Mouse (Mus musculus): ENCODE measurements around the gene Bhmt2. TPM values are rescaled to one million over a fixed set of nuclear protein-coding genes. Genes with fewer than 3 reads are reported as not detected.

The Bhmt2 gene
- polyA plus RNA-seq, 1 experiment from 2014 or later = not detected

DNA sequence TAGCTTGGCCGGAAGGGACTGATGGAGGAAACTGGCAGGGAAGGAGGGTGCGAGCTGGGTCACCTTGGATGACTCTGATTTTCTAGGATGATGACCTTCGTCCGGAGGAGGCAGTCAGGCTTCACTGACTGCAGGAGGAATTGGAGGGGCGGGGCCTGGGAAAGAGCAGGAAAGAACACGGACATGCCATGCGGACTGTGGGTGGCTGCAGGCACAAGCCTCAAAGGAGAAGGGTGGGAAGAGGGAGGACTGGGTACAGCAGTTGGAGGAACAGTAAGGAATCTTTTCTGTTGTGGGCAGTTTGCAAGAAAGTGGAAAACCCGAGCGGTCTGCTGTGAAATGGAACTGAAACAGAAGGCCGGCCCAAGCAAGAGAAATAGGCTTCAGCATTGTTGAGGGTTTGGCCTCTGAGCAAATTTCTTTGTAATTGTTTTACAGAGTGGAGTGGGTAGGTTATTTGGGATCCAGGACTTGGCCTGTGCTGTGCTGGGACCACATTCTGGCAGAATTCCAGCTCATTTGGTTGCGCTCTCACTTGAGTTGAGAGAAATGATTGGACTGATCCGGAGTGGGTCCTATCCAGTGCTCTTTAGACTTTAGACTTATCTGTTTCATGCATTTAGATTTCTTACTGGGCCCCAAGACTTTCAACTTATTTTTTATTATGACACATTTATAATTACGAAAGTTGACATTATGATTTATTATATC is 67.1 kb downstream of the Bhmt2 start:
- H3K36me3 ChIP-seq = no peaks in the 10 kb centered on the region
- no peaks in the 10 kb centered on the region for H3K27me3 ChIP-seq
- H3K9me3 ChIP-seq = no peaks in the 10 kb centered on the region
- WGBS = 65% methylated on average over 13 of the region's 13 CpGs
- H3K4me2 ChIP-seq = no peak overlapping the region
- H3K27ac ChIP-seq = no peak overlapping the region
- H3K4me3 ChIP-seq = no peak overlapping the region
- H3K4me1 ChIP-seq = 0 out of 2 replicates have a peak, but pooled peaks cover 6% of the 10 kb centered on the region
- H3K9ac ChIP-seq = no peak overlapping the region
- ATAC-seq (ENCODE audit: insufficient number of reproducible peaks, low FRiP score, low TSS enrichment, low read depth) = no peak

Other genes starting within 250 kb of the Bhmt2 start
- gene Jmy, start 174.5 kb downstream of the Bhmt2 start, polyA plus RNA-seq (2015; fragmentation: Nextera tagmentation; extraction: Ambion mirVana) = 4.6 and 5.7 TPM in 2 replicates
- gene Bhmt, start 36.3 kb downstream of the Bhmt2 start, polyA plus RNA-seq (2015; fragmentation: Nextera tagmentation; extraction: Ambion mirVana) = 0.11 and 0.18 TPM in 2 replicates
- gene Dmgdh, start 131 bp upstream of the Bhmt2 start, polyA plus RNA-seq (2015; fragmentation: Nextera tagmentation; extraction: Ambion mirVana) = 0.24 TPM in 1 of 2 replicates, not detected in the other
- 14.1 and 16.4 TPM in 2 replicates for gene Arsb, start 97.3 kb upstream of the Bhmt2 start, polyA plus RNA-seq (2015; fragmentation: Nextera tagmentation; extraction: Ambion mirVana)